Mouse (Mus musculus): ENCODE data around the gene Khk. TPM values are rescaled to one million over a fixed set of nuclear protein-coding genes. Genes with fewer than 3 reads are reported as not detected.

Gene Khk
- polyA plus RNA-seq, 1 experiment from 2014 or later, result 36.0 TPM

DNA sequence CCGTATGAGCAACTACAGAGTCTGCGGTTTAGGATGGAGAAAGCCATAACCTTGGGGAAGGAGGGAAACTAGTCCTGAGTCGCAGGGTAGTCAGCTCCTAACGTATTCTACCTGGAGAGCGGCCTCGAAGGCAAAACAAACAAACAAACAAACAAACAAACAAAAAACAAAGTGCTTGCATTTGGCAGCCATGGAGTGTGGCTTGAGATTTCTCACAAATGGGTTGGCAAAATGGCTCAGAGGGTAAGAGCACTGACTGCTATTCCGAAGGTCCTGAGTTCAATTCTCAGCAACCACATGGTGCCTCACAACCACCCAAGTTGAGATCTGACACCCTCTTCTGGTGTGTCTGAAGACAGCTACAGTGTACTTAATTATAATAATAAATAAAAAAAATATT, 11.4 kb upstream of the Khk start:
- ATAC-seq (ENCODE audit: low read depth), result no peak
- Histone ChIP-seq H3K4me2 (ENCODE audit: low read depth, low read length) (no peak overlapping the region), H3K27me3 (ENCODE audit: control insufficient read depth, insufficient read depth, low read depth, low read length) (no peaks in the 10 kb centered on the region), H3K36me3 (ENCODE audit: control insufficient read depth, insufficient read depth) (no peaks in the 10 kb centered on the region), H3K9me3 (replicated peaks; ENCODE audit: control insufficient read depth, low read length) (no peaks in the 10 kb centered on the region), H3K4me3 (ENCODE audit: low read depth, low read length) (no peak overlapping the region), H3K4me1 (ENCODE audit: control insufficient read depth, low read depth, low read length) (peaks cover 39% of the 10 kb centered on the region), H3K9ac (ENCODE audit: low read depth, low read length) (no peak overlapping the region), H3K27ac (ENCODE audit: low read length) (peak overlapping the region; percentile 45)
- WGBS (ENCODE audit: insufficient replicate concordance), result 74% methylated on average over 7 of the region's 7 CpGs

DNA sequence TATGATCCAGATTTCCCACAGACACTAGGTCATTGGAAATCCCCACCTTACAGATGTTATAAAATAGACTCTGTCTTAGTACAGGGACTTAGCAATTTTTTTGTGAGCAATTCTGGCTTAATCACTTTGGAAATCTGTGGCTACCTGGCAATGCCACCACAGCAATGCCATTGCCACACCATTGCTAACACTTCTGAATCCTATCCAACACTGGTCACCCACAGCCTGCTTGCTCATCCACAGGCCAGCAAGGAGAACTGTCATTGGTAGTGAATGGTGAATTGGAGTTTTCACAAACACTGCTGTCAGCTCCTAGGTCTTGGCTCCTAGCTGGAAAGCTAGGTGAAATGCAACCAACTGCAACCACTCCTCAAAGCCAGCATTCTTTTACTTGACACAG, 10.8 kb upstream of the Khk start:
- H3K36me3 ChIP-seq (ENCODE audit: control insufficient read depth, insufficient read depth), result no peaks in the 10 kb centered on the region
- H3K9me3 ChIP-seq (replicated peaks; ENCODE audit: control insufficient read depth, low read length), result no peaks in the 10 kb centered on the region
- H3K27ac ChIP-seq (ENCODE audit: low read length), result no peak overlapping the region
- H3K4me1 ChIP-seq (ENCODE audit: control insufficient read depth, low read depth, low read length), result peaks cover 42% of the 10 kb centered on the region
- no peaks in the 10 kb centered on the region for H3K27me3 ChIP-seq (ENCODE audit: control insufficient read depth, insufficient read depth, low read depth, low read length)
- H3K9ac ChIP-seq (ENCODE audit: low read depth, low read length), result no peak overlapping the region
- no peak for ATAC-seq (ENCODE audit: low read depth)
- H3K4me3 ChIP-seq (ENCODE audit: low read depth, low read length), result no peak overlapping the region
- no peak overlapping the region for H3K4me2 ChIP-seq (ENCODE audit: low read depth, low read length)

DNA sequence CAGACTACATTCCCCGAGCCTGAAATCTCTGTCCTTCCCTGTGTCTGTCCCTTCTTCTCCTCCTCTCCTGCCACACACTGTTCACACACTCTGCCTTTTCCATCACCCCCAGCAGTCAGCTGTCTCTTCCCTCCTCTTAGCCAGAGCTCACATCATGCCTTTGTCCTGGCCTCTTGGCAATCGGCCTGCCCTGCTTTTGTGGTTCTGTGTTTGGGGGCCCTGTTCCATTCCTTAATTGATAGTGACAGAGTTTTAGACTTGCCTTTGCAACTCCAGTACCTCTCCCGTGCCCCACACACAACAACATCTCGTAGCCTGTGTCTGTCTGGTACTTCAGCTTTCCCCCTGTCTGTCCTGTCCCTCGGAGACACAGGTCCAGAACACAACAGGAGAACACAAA, 9.1 kb upstream of the Khk start:
- Histone ChIP-seq H3K27me3 (ENCODE audit: control insufficient read depth, insufficient read depth, low read depth, low read length) (no peaks in the 10 kb centered on the region), H3K36me3 (ENCODE audit: control insufficient read depth, insufficient read depth) (0 out of 2 replicates have a peak, but pooled peaks cover 1% of the 10 kb centered on the region), H3K4me3 (ENCODE audit: low read depth, low read length) (no peak overlapping the region), H3K4me2 (ENCODE audit: low read depth, low read length) (no peak overlapping the region), H3K27ac (ENCODE audit: low read length) (peak overlapping the region; percentile 74), H3K9ac (ENCODE audit: low read depth, low read length) (no peak overlapping the region), H3K9me3 (replicated peaks; ENCODE audit: control insufficient read depth, low read length) (no peaks in the 10 kb centered on the region), H3K4me1 (ENCODE audit: control insufficient read depth, low read depth, low read length) (peaks cover 43% of the 10 kb centered on the region)
- no peak for ATAC-seq (ENCODE audit: low read depth)
- 46% methylated on average over 5 of the region's 5 CpGs for WGBS (ENCODE audit: insufficient replicate concordance)

DNA sequence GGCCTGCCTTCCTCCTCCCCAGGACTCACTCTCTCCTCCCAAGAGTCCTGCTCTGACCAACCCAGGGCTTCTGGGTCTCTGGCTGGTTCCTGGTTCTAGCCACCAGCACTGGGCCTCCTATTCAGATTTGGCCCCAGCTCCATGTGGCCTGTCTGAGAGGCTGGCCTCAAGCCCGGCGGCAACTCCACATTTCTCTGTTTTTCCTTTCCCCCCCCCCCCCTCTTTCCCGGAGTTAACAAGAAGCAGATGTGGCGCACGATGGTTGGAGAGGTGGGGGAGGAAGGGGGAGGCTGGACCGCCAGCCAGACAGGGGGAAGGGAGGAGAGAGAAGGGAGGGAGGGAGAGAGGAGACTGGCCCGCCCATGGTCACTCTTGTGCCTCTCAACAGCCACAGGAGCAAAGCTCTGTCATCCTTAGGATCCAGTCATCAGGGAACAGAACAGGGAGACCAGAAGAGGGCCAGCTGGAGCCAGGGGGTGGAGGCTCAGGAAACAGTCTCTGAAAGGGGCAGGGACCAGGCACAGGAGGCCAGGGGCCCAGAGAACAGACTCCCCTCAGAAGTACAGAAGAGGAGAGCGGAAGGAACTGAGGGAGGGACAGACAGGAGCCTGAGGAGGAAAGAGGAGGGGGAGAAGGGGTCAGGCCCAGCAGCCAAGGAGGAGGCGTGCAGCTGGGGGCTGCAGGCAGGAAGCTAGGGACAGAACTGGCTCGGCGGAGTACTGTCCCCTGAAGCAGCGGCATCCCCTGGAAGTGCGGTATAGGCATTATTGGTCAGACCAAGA, 8.0 kb upstream of the Khk start, which contains the start of gene Emilin1:
TSS of gene Emilin1 (plus strand) at position 343 of the 782 bp plus-strand sequence.
- H3K4me2 ChIP-seq (ENCODE audit: low read depth, low read length), result peak within 1 kb of the TSS; percentile 59
- 25% methylated on average over 12 of the region's 13 CpGs for WGBS (ENCODE audit: insufficient replicate concordance)
- H3K27me3 ChIP-seq (ENCODE audit: control insufficient read depth, insufficient read depth, low read depth, low read length), result no peaks in the 10 kb centered on the region
- H3K9me3 ChIP-seq (replicated peaks; ENCODE audit: control insufficient read depth, low read length), result no peaks in the 10 kb centered on the region
- H3K36me3 ChIP-seq (ENCODE audit: control insufficient read depth, insufficient read depth), result peaks cover 5% of the 10 kb centered on the region; the same call in 1 of the 2 replicates
- peak within 1 kb of the TSS; percentile 74 for H3K27ac ChIP-seq (ENCODE audit: low read length)
- peak within 1 kb of the TSS; percentile 55 for H3K4me3 ChIP-seq (ENCODE audit: low read depth, low read length)
- H3K9ac ChIP-seq (ENCODE audit: low read depth, low read length), result peak within 1 kb of the TSS; percentile 56
- peaks cover 41% of the 10 kb centered on the region for H3K4me1 ChIP-seq (ENCODE audit: control insufficient read depth, low read depth, low read length)
- ATAC-seq (ENCODE audit: low read depth), result peak; percentile 40

DNA sequence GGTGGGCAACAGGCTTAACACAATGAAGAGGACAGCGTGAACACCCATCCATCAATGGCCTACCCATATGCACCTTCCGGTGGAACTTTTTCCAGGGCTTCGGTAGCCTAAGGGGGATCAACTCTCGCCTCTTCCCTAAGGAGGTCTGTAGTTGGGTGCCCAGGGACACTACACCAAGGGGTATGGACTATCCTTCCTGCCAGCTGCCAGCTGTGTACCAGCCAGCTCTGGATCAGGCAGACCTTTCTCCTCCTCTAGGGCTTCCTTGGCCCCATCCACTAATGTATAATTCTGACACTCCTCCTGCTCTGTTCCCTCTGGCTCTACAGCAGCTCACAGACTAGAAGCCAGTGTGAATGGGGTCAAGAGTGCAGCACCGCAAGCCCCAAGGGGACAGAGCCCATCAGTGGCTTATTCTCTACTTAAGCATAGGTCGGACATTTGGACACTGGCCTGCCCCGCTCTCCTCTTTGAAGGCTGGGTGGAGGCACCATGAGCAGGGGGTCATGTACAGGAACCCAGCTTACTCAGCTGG, 7.1 kb upstream of the Khk start:
- Histone ChIP-seq H3K36me3 (ENCODE audit: control insufficient read depth, insufficient read depth) (peaks cover 7% of the 10 kb centered on the region; the same call in 1 of the 2 replicates), H3K4me3 (ENCODE audit: low read depth, low read length) (peak overlapping the region; percentile 55), H3K27me3 (ENCODE audit: control insufficient read depth, insufficient read depth, low read depth, low read length) (no peaks in the 10 kb centered on the region), H3K4me2 (ENCODE audit: low read depth, low read length) (peak overlapping the region; percentile 59), H3K27ac (ENCODE audit: low read length) (peak overlapping the region; percentile 74), H3K4me1 (ENCODE audit: control insufficient read depth, low read depth, low read length) (peaks cover 38% of the 10 kb centered on the region), H3K9me3 (replicated peaks; ENCODE audit: control insufficient read depth, low read length) (no peaks in the 10 kb centered on the region), H3K9ac (ENCODE audit: low read depth, low read length) (peak overlapping the region; percentile 56)
- ATAC-seq (ENCODE audit: low read depth), result no peak
- 24% methylated on average over 7 of the region's 7 CpGs for WGBS (ENCODE audit: insufficient replicate concordance)

DNA sequence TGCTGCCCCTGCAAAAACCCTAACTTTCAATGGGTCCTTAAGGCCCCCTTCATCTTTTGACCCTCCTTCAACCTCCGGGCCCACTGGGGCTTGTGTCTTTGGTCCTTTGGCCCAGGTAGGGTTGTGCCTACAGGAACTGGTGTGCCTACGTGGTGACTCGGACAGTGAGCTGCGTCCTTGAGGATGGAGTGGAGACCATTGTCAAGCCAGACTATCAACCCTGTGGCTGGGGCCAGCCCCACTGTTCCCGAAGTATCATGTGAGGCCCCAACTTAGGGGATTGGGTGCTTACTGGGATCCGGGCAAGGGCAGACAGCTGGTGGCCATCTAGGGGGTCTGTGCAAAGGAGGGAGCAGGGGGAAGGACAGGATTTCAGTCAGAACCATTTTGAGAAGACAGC, 6.4 kb upstream of the Khk start:
- H3K9me3 ChIP-seq (replicated peaks; ENCODE audit: control insufficient read depth, low read length), result no peaks in the 10 kb centered on the region
- H3K36me3 ChIP-seq (ENCODE audit: control insufficient read depth, insufficient read depth), result peaks cover 9% of the 10 kb centered on the region; the same call in 1 of the 2 replicates
- peak overlapping the region; percentile 56 for H3K9ac ChIP-seq (ENCODE audit: low read depth, low read length)
- no peaks in the 10 kb centered on the region for H3K27me3 ChIP-seq (ENCODE audit: control insufficient read depth, insufficient read depth, low read depth, low read length)
- no peak for ATAC-seq (ENCODE audit: low read depth)
- H3K4me2 ChIP-seq (ENCODE audit: low read depth, low read length), result peak overlapping the region; percentile 59
- peak overlapping the region; percentile 55 for H3K4me3 ChIP-seq (ENCODE audit: low read depth, low read length)
- 28% methylated on average over 6 of the region's 6 CpGs for WGBS (ENCODE audit: insufficient replicate concordance)
- H3K4me1 ChIP-seq (ENCODE audit: control insufficient read depth, low read depth, low read length), result peaks cover 38% of the 10 kb centered on the region
- H3K27ac ChIP-seq (ENCODE audit: low read length), result peak overlapping the region; percentile 74

DNA sequence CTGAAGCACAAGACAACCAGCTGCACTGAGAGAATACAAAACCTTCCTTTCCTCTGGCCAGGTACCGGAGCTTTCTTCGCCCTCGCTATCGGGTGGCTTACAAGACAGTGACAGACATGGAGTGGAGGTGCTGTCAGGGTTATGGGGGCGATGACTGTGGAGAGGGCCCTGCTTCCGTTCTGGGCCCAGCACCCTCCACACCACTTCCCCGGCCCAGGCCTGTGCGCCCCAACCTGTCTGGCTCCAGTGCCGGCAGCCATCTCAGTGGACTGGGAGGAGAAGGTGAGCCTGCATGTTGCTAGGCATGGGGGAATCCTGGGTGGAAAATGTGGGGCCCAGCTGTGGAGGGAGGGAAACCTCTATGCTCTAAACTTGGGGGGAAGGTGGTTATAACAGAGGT, 5.8 kb upstream of the Khk start:
- H3K27ac ChIP-seq (ENCODE audit: low read length), result peak overlapping the region; percentile 74
- peaks cover 40% of the 10 kb centered on the region for H3K4me1 ChIP-seq (ENCODE audit: control insufficient read depth, low read depth, low read length)
- H3K9ac ChIP-seq (ENCODE audit: low read depth, low read length), result peak overlapping the region; percentile 56
- H3K36me3 ChIP-seq (ENCODE audit: control insufficient read depth, insufficient read depth), result peaks cover 9% of the 10 kb centered on the region; the same call in 1 of the 2 replicates
- no peaks in the 10 kb centered on the region for H3K9me3 ChIP-seq (replicated peaks; ENCODE audit: control insufficient read depth, low read length)
- 20% methylated on average over 9 of the region's 9 CpGs for WGBS (ENCODE audit: insufficient replicate concordance)
- peak overlapping the region; percentile 59 for H3K4me2 ChIP-seq (ENCODE audit: low read depth, low read length)
- H3K4me3 ChIP-seq (ENCODE audit: low read depth, low read length), result peak overlapping the region; percentile 55
- H3K27me3 ChIP-seq (ENCODE audit: control insufficient read depth, insufficient read depth, low read depth, low read length), result no peaks in the 10 kb centered on the region
- ATAC-seq (ENCODE audit: low read depth), result no peak; the same call in 1 of the 2 replicates

DNA sequence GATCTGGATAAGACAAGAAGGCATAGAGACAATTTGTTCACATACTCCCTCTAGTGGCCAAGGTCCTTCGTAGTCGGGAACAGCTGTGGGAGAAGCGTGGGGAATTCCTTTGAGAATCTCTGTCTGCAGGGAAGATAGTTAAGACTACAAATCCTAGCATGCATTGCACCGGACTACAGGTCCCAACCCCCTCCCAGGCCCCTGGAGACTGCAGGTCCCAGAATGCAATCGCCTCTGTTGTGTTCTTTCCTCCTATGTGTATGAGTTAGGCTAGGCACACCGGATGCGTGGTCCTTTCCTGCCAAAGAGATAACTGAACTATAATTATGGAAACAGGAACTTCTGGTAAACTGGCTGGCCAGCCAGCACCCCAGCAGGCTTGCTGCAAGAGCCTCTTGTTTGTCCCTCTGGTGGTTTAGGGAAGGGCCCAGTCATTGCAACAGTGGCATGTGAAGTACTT, 5.2 kb upstream of the Khk start:
- 3% methylated on average over 7 of the region's 7 CpGs for WGBS (ENCODE audit: insufficient replicate concordance)
- H3K36me3 ChIP-seq (ENCODE audit: control insufficient read depth, insufficient read depth), result peaks cover 9% of the 10 kb centered on the region; the same call in 1 of the 2 replicates
- no peaks in the 10 kb centered on the region for H3K27me3 ChIP-seq (ENCODE audit: control insufficient read depth, insufficient read depth, low read depth, low read length)
- peak overlapping the region; percentile 74 for H3K27ac ChIP-seq (ENCODE audit: low read length)
- H3K4me2 ChIP-seq (ENCODE audit: low read depth, low read length), result peak overlapping the region; percentile 59
- peaks cover 45% of the 10 kb centered on the region for H3K4me1 ChIP-seq (ENCODE audit: control insufficient read depth, low read depth, low read length)
- peak overlapping the region; percentile 55 for H3K4me3 ChIP-seq (ENCODE audit: low read depth, low read length)
- H3K9me3 ChIP-seq (replicated peaks; ENCODE audit: control insufficient read depth, low read length), result no peaks in the 10 kb centered on the region
- ATAC-seq (ENCODE audit: low read depth), result peak; percentile 71
- peak overlapping the region; percentile 56; the same call in 1 of the 2 replicates for H3K9ac ChIP-seq (ENCODE audit: low read depth, low read length)

DNA sequence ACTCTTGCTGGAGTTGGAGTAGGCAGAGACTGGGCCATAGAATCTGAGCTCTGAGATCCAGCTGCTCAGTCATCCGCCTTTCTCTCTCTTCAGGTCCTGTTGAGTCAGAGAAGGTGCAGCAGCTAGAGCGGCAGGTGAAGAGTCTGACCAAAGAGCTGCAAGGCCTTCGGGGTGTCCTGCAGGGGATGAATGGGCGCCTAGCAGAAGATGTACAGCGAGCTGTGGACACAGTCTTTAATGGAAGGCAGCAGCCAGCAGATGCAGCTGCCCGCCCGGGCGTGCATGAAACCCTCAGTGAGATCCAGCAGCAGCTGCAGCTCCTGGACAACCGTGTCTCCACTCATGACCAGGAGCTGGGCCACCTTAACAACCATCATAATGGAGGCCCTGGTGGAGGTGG, 4.4 kb upstream of the Khk start:
- peaks cover 49% of the 10 kb centered on the region for H3K4me1 ChIP-seq (ENCODE audit: control insufficient read depth, low read depth, low read length)
- no peak overlapping the region for H3K4me2 ChIP-seq (ENCODE audit: low read depth, low read length)
- no peak for ATAC-seq (ENCODE audit: low read depth)
- H3K36me3 ChIP-seq (ENCODE audit: control insufficient read depth, insufficient read depth), result peaks cover 9% of the 10 kb centered on the region; the same call in 1 of the 2 replicates
- peak overlapping the region; percentile 74 for H3K27ac ChIP-seq (ENCODE audit: low read length)
- no peaks in the 10 kb centered on the region for H3K9me3 ChIP-seq (replicated peaks; ENCODE audit: control insufficient read depth, low read length)
- H3K4me3 ChIP-seq (ENCODE audit: low read depth, low read length), result no peak overlapping the region
- H3K9ac ChIP-seq (ENCODE audit: low read depth, low read length), result no peak overlapping the region
- WGBS (ENCODE audit: insufficient replicate concordance), result 81% methylated on average over 9 of the region's 9 CpGs
- no peaks in the 10 kb centered on the region for H3K27me3 ChIP-seq (ENCODE audit: control insufficient read depth, insufficient read depth, low read depth, low read length)
